Mouse (Mus musculus) midbrain, embryonic 15.5 days (tissue): ENCODE measurements around the gene Hspa1a. TPM values are rescaled to one million over a fixed set of nuclear protein-coding genes. Genes with fewer than 3 reads are reported as not detected.
"Not testable (repeated sequence)": the region's sequence is repeated elsewhere in the genome, so short reads cannot be mapped to it uniquely, and the experiment has no call there.

ENCODE experiments used
- ATAC-seq: fragments of 200-750 bp; cut with Nextera tagmentation; replicated peaks from 2 replicates; pipeline ENCODE4 v1.8.0; 2017; ENCODE audit warnings: moderate TSS enrichment
- H3K27ac ChIP-seq: fragments of 300-500 bp; sonication (generic); 2 replicates; pipeline ENCODE4 v1.5.1; 2015; ENCODE audit warnings: mild to moderate bottlenecking, inconsistent platforms
- H3K27me3 ChIP-seq: fragments of 300-500 bp; sonication (generic); replicated peaks from 2 replicates; pipeline ENCODE4 v1.6.1; 2015; ENCODE audit warnings: inconsistent platforms
- H3K36me3 ChIP-seq: fragments of 300-500 bp; sonication (generic); replicated peaks from 2 replicates; pipeline ENCODE4 v1.6.1; 2015; ENCODE audit warnings: inconsistent platforms
- H3K4me1 ChIP-seq: fragments of 300-500 bp; sonication (generic); 2 replicates; pipeline ENCODE4 v1.6.1; 2015; ENCODE audit warnings: inconsistent platforms
- H3K4me2 ChIP-seq: fragments of 300-500 bp; sonication (generic); 2 replicates; pipeline ENCODE4 v1.6.1; 2015; ENCODE audit warnings: inconsistent platforms, mild to moderate bottlenecking, moderate library complexity
- H3K4me3 ChIP-seq: fragments of 300-500 bp; sonication (generic); 2 replicates; pipeline ENCODE4 v1.5.1; 2015; ENCODE audit warnings: mild to moderate bottlenecking, inconsistent platforms
- H3K9ac ChIP-seq: fragments of 300-500 bp; sonication (generic); 2 replicates; pipeline ENCODE4 v1.6.1; 2015; ENCODE audit warnings: mild to moderate bottlenecking, inconsistent platforms
- H3K9me3 ChIP-seq: fragments of 300-500 bp; sonication (generic); 2 replicates; pipeline ENCODE4 v1.6.1; 2016; ENCODE audit warnings: inconsistent platforms
- WGBS: fragments of 180-500 bp; shearing (Covaris S2); methylation state at CpG from one replicate; pipeline ENCODE4 v1.1.7; 2015; ENCODE audit warnings: mixed read lengths; 5-methylcytosine and 5-hydroxymethylcytosine counted together
- polyA plus RNA-seq: library from polyadenylated mRNA; unstranded; fragments of >200 nt; fragmentation: Nextera tagmentation; extraction: Ambion mirVana; gene quantifications from 2 replicates; pipeline ENCODE4 v1.2.1, GENCODE M21; 2015

Gene Hspa1a
- polyA plus RNA-seq, 1 experiment from 2014 or later = 13.3 TPM

- peak; percentile 57 for ATAC-seq
- not testable (repeated sequence) for H3K9me3 ChIP-seq, H3K27ac ChIP-seq, H3K4me1 ChIP-seq, H3K36me3 ChIP-seq
- WGBS = under 1% methylated on average over 23 of the region's 47 CpGs
- H3K27me3 ChIP-seq = peaks cover 28% of the 10 kb centered on the region
- H3K4me3 ChIP-seq = peak overlapping the region; percentile 41
- peak overlapping the region; percentile 81 for H3K4me2 ChIP-seq
- peak overlapping the region; percentile 34; the same call in 1 of the 2 replicates for H3K9ac ChIP-seq
Measured at GRCm38 (mm10) chr17:34958734-34959129, 13.2 kb downstream of the Hspa1a start.

GRCm38 (mm10) chr17:34957966-34958365 is 14.0 kb downstream of the Hspa1a start:
- peaks cover 28% of the 10 kb centered on the region for H3K27me3 ChIP-seq
- not testable (repeated sequence) for H3K4me3 ChIP-seq, H3K36me3 ChIP-seq, ATAC-seq, H3K9me3 ChIP-seq, H3K4me1 ChIP-seq, H3K9ac ChIP-seq, H3K4me2 ChIP-seq, H3K27ac ChIP-seq
- WGBS = 31% methylated on average over 28 of the region's 40 CpGs

GRCm38 (mm10) chr17:34957291-34957690 is 14.7 kb downstream of the Hspa1a start:
- not testable (repeated sequence) for H3K36me3 ChIP-seq, H3K4me1 ChIP-seq, H3K4me3 ChIP-seq, ATAC-seq, H3K9me3 ChIP-seq, H3K9ac ChIP-seq, H3K4me2 ChIP-seq, H3K27ac ChIP-seq
- H3K27me3 ChIP-seq = peaks cover 28% of the 10 kb centered on the region
- WGBS = 11% methylated on average over 39 of the region's 40 CpGs

GRCm38 (mm10) chr17:34956340-34956739 is 15.6 kb downstream of the Hspa1a start:
- H3K9ac ChIP-seq = no peak overlapping the region
- H3K4me2 ChIP-seq = no peak overlapping the region
- H3K27me3 ChIP-seq = peaks cover 27% of the 10 kb centered on the region
- no peak overlapping the region for H3K4me3 ChIP-seq
- 51% methylated on average over 1 of the region's 1 CpGs for WGBS
- no peaks in the 10 kb centered on the region for H3K36me3 ChIP-seq
- H3K9me3 ChIP-seq = no peaks in the 10 kb centered on the region
- no peak overlapping the region for H3K27ac ChIP-seq
- H3K4me1 ChIP-seq = peaks cover 9% of the 10 kb centered on the region
- ATAC-seq = no peak

- no peak for ATAC-seq
- 89% methylated on average over 3 of the region's 3 CpGs for WGBS
- no peaks in the 10 kb centered on the region for H3K9me3 ChIP-seq
- no peak overlapping the region for H3K27ac ChIP-seq
- no peak overlapping the region for H3K4me3 ChIP-seq
- H3K27me3 ChIP-seq = peaks cover 24% of the 10 kb centered on the region
- no peak overlapping the region for H3K9ac ChIP-seq
- H3K36me3 ChIP-seq = no peaks in the 10 kb centered on the region
- peaks cover 13% of the 10 kb centered on the region for H3K4me1 ChIP-seq
- H3K4me2 ChIP-seq = no peak overlapping the region
Measured at GRCm38 (mm10) chr17:34955884-34956283, 16.1 kb downstream of the Hspa1a start.

- H3K36me3 ChIP-seq = no peaks in the 10 kb centered on the region
- H3K4me3 ChIP-seq = no peak overlapping the region
- no peak overlapping the region for H3K27ac ChIP-seq
- peaks cover 20% of the 10 kb centered on the region for H3K27me3 ChIP-seq
- H3K9me3 ChIP-seq = no peaks in the 10 kb centered on the region
- no peak overlapping the region for H3K4me2 ChIP-seq
- ATAC-seq = no peak
- no peak overlapping the region for H3K9ac ChIP-seq
- 81% methylated on average over 4 of the region's 4 CpGs for WGBS
- H3K4me1 ChIP-seq = peaks cover 21% of the 10 kb centered on the region
Measured at GRCm38 (mm10) chr17:34954831-34955230, 17.1 kb downstream of the Hspa1a start.

GRCm38 (mm10) chr17:34953904-34954303 is 18.1 kb downstream of the Hspa1a start:
- H3K4me1 ChIP-seq = peaks cover 16% of the 10 kb centered on the region
- ATAC-seq = no peak
- 96% methylated on average over 4 of the region's 4 CpGs for WGBS
- no peak overlapping the region for H3K4me3 ChIP-seq
- no peaks in the 10 kb centered on the region for H3K9me3 ChIP-seq
- H3K27ac ChIP-seq = no peak overlapping the region
- H3K36me3 ChIP-seq = peaks cover 4% of the 10 kb centered on the region; the same call in 1 of the 2 replicates
- H3K27me3 ChIP-seq = peaks cover 14% of the 10 kb centered on the region
- no peak overlapping the region for H3K4me2 ChIP-seq
- H3K9ac ChIP-seq = no peak overlapping the region

- no peak overlapping the region for H3K27ac ChIP-seq
- H3K9me3 ChIP-seq = no peaks in the 10 kb centered on the region
- H3K9ac ChIP-seq = no peak overlapping the region
- WGBS = 93% methylated on average over 3 of the region's 3 CpGs
- peaks cover 14% of the 10 kb centered on the region for H3K27me3 ChIP-seq
- H3K4me3 ChIP-seq = peak overlapping the region; percentile 94
- H3K4me1 ChIP-seq = peaks cover 16% of the 10 kb centered on the region
- 0 out of 2 replicates have a peak overlapping the region, but pooled peaks have one; percentile 72 for H3K4me2 ChIP-seq
- peaks cover 4% of the 10 kb centered on the region; the same call in 1 of the 2 replicates for H3K36me3 ChIP-seq
- ATAC-seq = no peak
Measured at GRCm38 (mm10) chr17:34953258-34953657, 18.7 kb downstream of the Hspa1a start.

- under 1% methylated on average over 23 of the region's 23 CpGs for WGBS
- H3K4me2 ChIP-seq = peak overlapping the region; percentile 72
- H3K9me3 ChIP-seq = no peaks in the 10 kb centered on the region
- peak overlapping the region; percentile 89 for H3K27ac ChIP-seq
- peaks cover 16% of the 10 kb centered on the region for H3K4me1 ChIP-seq
- H3K27me3 ChIP-seq = peaks cover 14% of the 10 kb centered on the region
- peaks cover 4% of the 10 kb centered on the region; the same call in 1 of the 2 replicates for H3K36me3 ChIP-seq
- peak overlapping the region; percentile 100 for H3K9ac ChIP-seq
- peak; percentile 89 for ATAC-seq
- peak overlapping the region; percentile 94 for H3K4me3 ChIP-seq
Measured at GRCm38 (mm10) chr17:34952378-34953040, 19.4 kb downstream of the Hspa1a start.

- H3K4me3 ChIP-seq = peak overlapping the region; percentile 94
- WGBS = 1% methylated on average over 29 of the region's 29 CpGs
- peaks cover 4% of the 10 kb centered on the region; the same call in 1 of the 2 replicates for H3K36me3 ChIP-seq
- peaks cover 12% of the 10 kb centered on the region for H3K27me3 ChIP-seq
- peak; percentile 75 for ATAC-seq
- H3K4me1 ChIP-seq = peaks cover 16% of the 10 kb centered on the region
- peak overlapping the region; percentile 100 for H3K9ac ChIP-seq
- no peaks in the 10 kb centered on the region for H3K9me3 ChIP-seq
- H3K27ac ChIP-seq = peak overlapping the region; percentile 89
- H3K4me2 ChIP-seq = peak overlapping the region; percentile 72
Measured at GRCm38 (mm10) chr17:34951636-34952377, 20.1 kb downstream of the Hspa1a start.

- H3K4me1 ChIP-seq = peaks cover 16% of the 10 kb centered on the region
- H3K36me3 ChIP-seq = peaks cover 4% of the 10 kb centered on the region; the same call in 1 of the 2 replicates
- no peak for ATAC-seq
- H3K9ac ChIP-seq = peak overlapping the region; percentile 100
- peak overlapping the region; percentile 72 for H3K4me2 ChIP-seq
- WGBS = 29% methylated on average over 10 of the region's 10 CpGs
- H3K27ac ChIP-seq = peak overlapping the region; percentile 89
- peak overlapping the region; percentile 94 for H3K4me3 ChIP-seq
- peaks cover 8% of the 10 kb centered on the region for H3K27me3 ChIP-seq
- H3K9me3 ChIP-seq = no peaks in the 10 kb centered on the region
Measured at GRCm38 (mm10) chr17:34950514-34951455, 21.2 kb downstream of the Hspa1a start.

- Histone ChIP-seq H3K4me2 (no peak overlapping the region), H3K9me3 (no peaks in the 10 kb centered on the region), H3K4me3 (no peak overlapping the region), H3K27me3 (no peaks in the 10 kb centered on the region), H3K27ac (no peak overlapping the region), H3K4me1 (peaks cover 16% of the 10 kb centered on the region), H3K36me3 (peaks cover 4% of the 10 kb centered on the region; the same call in 1 of the 2 replicates), H3K9ac (no peak overlapping the region)
- no peak for ATAC-seq
- WGBS = 38% methylated on average over 4 of the region's 4 CpGs
Measured at GRCm38 (mm10) chr17:34949553-34949969, 22.4 kb downstream of the Hspa1a start.
